Mouse (Mus musculus) heart, postnatal 0 days (tissue): Measurements from ENCODE around the gene Mapk1. TPM values are rescaled to one million over a fixed set of nuclear protein-coding genes. Genes with fewer than 3 reads are reported as not detected.

Experiments used
- ATAC-seq: fragments of 200-750 bp; cut with Nextera tagmentation; 2 replicates; pipeline ENCODE4 v1.8.0; 2017; ENCODE audit warnings: low read depth, moderate number of reproducible peaks, moderate library complexity; ENCODE audit not compliant: insufficient read depth
- DNase-seq: peaks from one replicate; pipeline ENCODE4 v3.0.0-alpha.2; 2016; ENCODE audit warnings: low spot score
- H3K27ac ChIP-seq: fragments of 300-500 bp; sonication (generic); 2 replicates; pipeline ENCODE4 v1.5.1; 2014; ENCODE audit warnings: low read depth, mild to moderate bottlenecking
- H3K27me3 ChIP-seq: fragments of 300-500 bp; sonication (generic); 2 replicates; pipeline ENCODE4 v1.6.1; 2014; ENCODE audit warnings: low read length, mixed read lengths; ENCODE audit not compliant: control insufficient read depth, insufficient read depth
- H3K36me3 ChIP-seq: fragments of 300-500 bp; sonication (generic); replicated peaks from 2 replicates; pipeline ENCODE4 v1.6.1; 2014; ENCODE audit warnings: low read length, mixed read lengths; ENCODE audit not compliant: control insufficient read depth, insufficient read depth
- H3K4me1 ChIP-seq: fragments of 300-500 bp; sonication (generic); 2 replicates; pipeline ENCODE4 v1.6.1; 2014; ENCODE audit warnings: antibody characterized with exemption; ENCODE audit not compliant: control insufficient read depth, insufficient read depth
- H3K4me2 ChIP-seq: fragments of 300-500 bp; sonication (generic); 2 replicates; pipeline ENCODE4 v1.6.1; 2014; ENCODE audit warnings: low read depth, mild to moderate bottlenecking, low read length, moderate library complexity
- H3K4me3 ChIP-seq: fragments of 300-500 bp; sonication (generic); 2 replicates; pipeline ENCODE4 v1.5.1; 2014; ENCODE audit warnings: low read depth, low read length
- H3K9ac ChIP-seq: fragments of 300-500 bp; sonication (generic); replicated peaks from 2 replicates; pipeline ENCODE4 v1.6.1; 2014; ENCODE audit warnings: low read depth, low read length, mixed read lengths
- H3K9me3 ChIP-seq: fragments of 300-500 bp; sonication (generic); replicated peaks from 2 replicates; pipeline ENCODE4 v1.6.1; 2016; ENCODE audit warnings: low read length; ENCODE audit not compliant: control insufficient read depth
- CTCF ChIP-seq: IDR thresholded peaks from 2 replicates; pipeline ENCODE4 v1.5.1; 2016; ENCODE audit warnings: antibody characterized with exemption, control low read depth, low read depth
- EP300 ChIP-seq: IDR thresholded peaks from 2 replicates; pipeline ENCODE4 v1.6.1; 2016; ENCODE audit warnings: antibody characterized with exemption, low read depth
- WGBS: fragments of 180-500 bp; shearing (Covaris S2); extraction: QIAGEN DNeasy Blood & Tissue Kit; methylation state at CpG from one replicate; pipeline ENCODE4 v1.1.7; 2014; 5-methylcytosine and 5-hydroxymethylcytosine counted together
- polyA plus RNA-seq: library from polyadenylated mRNA; unstranded; fragments of >200 nt; fragmentation: Nextera tagmentation; extraction: Ambion mirVana; gene quantifications from 2 replicates; pipeline ENCODE4 v1.2.1, GENCODE M21; 2015
- total RNA-seq: library from RNA; depleted of rRNA; stranded (reverse); fragments of >200 nt; gene quantifications from 2 replicates; pipeline ENCODE4 v1.2.3, GENCODE M21; 2014; ENCODE audit warnings: low replicate concordance; rRNA removed

Gene Mapk1
- 146 and 184 TPM in 2 replicates for total RNA-seq
- 96.0 and 97.0 TPM in 2 replicates for polyA plus RNA-seq

DNA sequence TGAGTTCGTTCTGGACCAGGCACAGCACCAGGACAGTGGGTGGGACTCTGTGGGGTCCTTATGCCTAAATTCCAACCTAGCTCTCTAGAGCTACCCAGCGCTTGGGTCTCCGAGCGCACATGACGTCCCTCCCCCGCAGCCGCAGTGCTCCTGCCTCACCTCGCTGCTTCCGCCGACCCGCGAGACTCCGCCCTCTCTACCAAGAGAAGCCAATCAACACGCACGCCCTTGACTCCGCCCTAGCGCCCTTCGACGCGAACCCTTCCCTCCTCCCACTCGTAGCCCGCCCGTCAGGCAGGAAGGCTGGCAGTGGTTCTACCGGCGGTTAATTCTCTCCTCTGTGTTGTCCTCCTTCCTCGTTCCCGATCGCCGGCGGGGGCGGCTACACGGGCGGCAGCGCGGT is at the start of gene Mapk1:
Gene Mapk1 (plus strand): TSS at position 252 of the 403 bp plus-strand sequence.
- peak; percentile 99 for ATAC-seq
- peak; percentile 97 for DNase-seq
- H3K4me3 ChIP-seq: peak within 1 kb of the TSS; percentile 92
- peak within 1 kb of the TSS; percentile 72 for H3K4me2 ChIP-seq
- peak within 1 kb of the TSS; percentile 96 for H3K27ac ChIP-seq
- peaks cover 19% of the 10 kb centered on the region for H3K4me1 ChIP-seq
- H3K9ac ChIP-seq: peak within 1 kb of the TSS; percentile 92
- WGBS: 0% methylated on average over 29 of the region's 35 CpGs
- H3K27me3 ChIP-seq: no peaks in the 10 kb centered on the region
- no peaks in the 10 kb centered on the region for H3K9me3 ChIP-seq
- TF ChIP-seq CTCF: no peak
- TF ChIP-seq EP300: no peak
- H3K36me3 ChIP-seq: 0 out of 2 replicates have a peak, but pooled peaks cover 1% of the 10 kb centered on the region

- no peak overlapping the region for H3K27ac ChIP-seq
- ATAC-seq (no peak), DNase-seq (no peak)
- H3K9ac ChIP-seq: no peak overlapping the region
- no peak for TF ChIP-seq CTCF
- no peak for TF ChIP-seq EP300
- no peak overlapping the region for H3K4me3 ChIP-seq
- H3K36me3 ChIP-seq: no peaks in the 10 kb centered on the region
- no peaks in the 10 kb centered on the region for H3K9me3 ChIP-seq
- 84% methylated on average over 9 of the region's 9 CpGs for WGBS
- H3K27me3 ChIP-seq: no peaks in the 10 kb centered on the region
- H3K4me2 ChIP-seq: no peak overlapping the region
- H3K4me1 ChIP-seq: no peaks in the 10 kb centered on the region
These were observed 43.6 kb upstream of the Mapk1 start for GRCm38 (mm10) chr16:16939543-16939942.

- DNase-seq (no peak), ATAC-seq (no peak)
- 91% methylated on average over 2 of the region's 2 CpGs for WGBS
- H3K4me3 ChIP-seq: no peak overlapping the region
- no peak overlapping the region for H3K4me2 ChIP-seq
- H3K27ac ChIP-seq: no peak overlapping the region
- H3K9me3 ChIP-seq: no peaks in the 10 kb centered on the region
- no peaks in the 10 kb centered on the region for H3K4me1 ChIP-seq
- no peaks in the 10 kb centered on the region for H3K27me3 ChIP-seq
- H3K9ac ChIP-seq: no peak overlapping the region
- TF ChIP-seq EP300 (no peak), CTCF (no peak)
- H3K36me3 ChIP-seq: no peaks in the 10 kb centered on the region
These were observed 42.1 kb upstream of the Mapk1 start for GRCm38 (mm10) chr16:16941078-16941477.

GRCm38 (mm10) chr16:16958575-16958974 is 24.6 kb upstream of the Mapk1 start:
- 24% methylated on average over 3 of the region's 5 CpGs for WGBS
- H3K27me3 ChIP-seq: no peaks in the 10 kb centered on the region
- H3K4me3 ChIP-seq: no peak overlapping the region
- no peaks in the 10 kb centered on the region for H3K36me3 ChIP-seq
- no peak overlapping the region for H3K9ac ChIP-seq
- no peak overlapping the region for H3K27ac ChIP-seq
- no peaks in the 10 kb centered on the region for H3K9me3 ChIP-seq
- no peak for ATAC-seq
- TF ChIP-seq CTCF: no peak
- TF ChIP-seq EP300: no peak
- no peak overlapping the region for H3K4me2 ChIP-seq
- no peak for DNase-seq
- H3K4me1 ChIP-seq: no peaks in the 10 kb centered on the region

DNA sequence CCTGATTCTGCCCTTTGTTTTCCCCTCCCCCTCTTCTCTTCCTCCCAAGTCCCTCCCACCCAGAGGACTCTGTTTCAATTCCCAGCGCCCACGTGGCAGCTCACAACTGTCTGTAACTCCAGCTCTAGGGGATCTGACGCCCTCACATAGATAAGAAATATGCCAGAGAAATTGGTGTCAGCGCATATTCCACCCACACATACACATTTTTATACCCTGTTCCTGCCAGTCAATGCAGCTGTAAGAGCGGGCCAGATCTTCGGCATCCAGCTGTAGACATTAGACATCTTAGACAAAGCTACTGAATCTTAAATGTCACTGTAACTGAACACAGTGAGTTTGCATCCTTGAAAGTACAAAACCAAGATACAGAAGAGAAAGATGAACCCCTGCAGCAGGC is 23.3 kb upstream of the Mapk1 start:
- no peaks in the 10 kb centered on the region for H3K27me3 ChIP-seq
- no peak overlapping the region for H3K4me2 ChIP-seq
- 84% methylated on average over 6 of the region's 6 CpGs for WGBS
- H3K9ac ChIP-seq: no peak overlapping the region
- H3K27ac ChIP-seq: no peak overlapping the region
- TF ChIP-seq CTCF (no peak), EP300 (no peak)
- no peak overlapping the region for H3K4me3 ChIP-seq
- no peaks in the 10 kb centered on the region for H3K9me3 ChIP-seq
- no peaks in the 10 kb centered on the region for H3K4me1 ChIP-seq
- DNase-seq: no peak
- no peak for ATAC-seq
- H3K36me3 ChIP-seq: no peaks in the 10 kb centered on the region

DNA sequence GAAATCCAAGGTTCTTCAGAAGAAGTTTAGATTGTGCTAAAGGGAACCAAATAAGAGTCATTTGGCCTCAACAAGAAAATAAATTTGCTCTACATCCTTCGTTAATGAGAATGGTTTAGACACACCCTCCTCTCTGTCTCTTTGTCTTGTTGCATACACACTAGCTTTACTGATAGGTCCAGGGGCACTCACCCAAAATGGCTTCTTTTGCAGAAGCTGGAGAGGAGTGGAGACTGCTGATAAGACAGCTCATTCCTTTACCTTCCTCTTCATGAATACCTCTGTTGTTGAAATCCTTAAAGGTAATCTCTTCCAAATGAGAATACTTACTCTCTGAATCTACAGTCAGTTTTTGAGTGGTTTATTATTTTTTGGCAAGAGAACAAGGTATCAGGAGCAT is 18.0 kb upstream of the Mapk1 start:
- H3K9me3 ChIP-seq: no peaks in the 10 kb centered on the region
- TF ChIP-seq EP300: no peak
- TF ChIP-seq CTCF: no peak
- no peaks in the 10 kb centered on the region for H3K27me3 ChIP-seq
- DNase-seq (no peak), ATAC-seq (no peak)
- H3K4me3 ChIP-seq: no peak overlapping the region
- WGBS: 49% methylated on average over 1 of the region's 1 CpGs
- H3K4me1 ChIP-seq: no peaks in the 10 kb centered on the region
- no peak overlapping the region for H3K9ac ChIP-seq
- no peak overlapping the region for H3K4me2 ChIP-seq
- H3K27ac ChIP-seq: no peak overlapping the region
- no peaks in the 10 kb centered on the region for H3K36me3 ChIP-seq
